Mouse (Mus musculus) lung, postnatal 0 days (tissue): ENCODE data around the gene Ramp3. TPM values are rescaled to one million over a fixed set of nuclear protein-coding genes. Genes with fewer than 3 reads are reported as not detected.

Experiments
- ATAC-seq: fragments of 200-750 bp; cut with Nextera tagmentation; 2 replicates; pipeline ENCODE4 v1.8.0; 2017; ENCODE audit warnings: moderate library complexity
- DNase-seq: peaks from one replicate; pipeline ENCODE4 v3.0.0-alpha.2; 2016; ENCODE audit warnings: low spot score
- H3K27ac ChIP-seq: fragments of 300-500 bp; sonication (generic); 2 replicates; pipeline ENCODE4 v1.5.1; 2014; ENCODE audit warnings: antibody characterized with exemption, mild to moderate bottlenecking, low read length, mixed read lengths
- H3K27me3 ChIP-seq: fragments of 300-500 bp; sonication (generic); replicated peaks from 2 replicates; pipeline ENCODE4 v1.6.1; 2014; ENCODE audit warnings: low read length, mixed read lengths; ENCODE audit not compliant: insufficient read depth
- H3K36me3 ChIP-seq: fragments of 300-500 bp; sonication (generic); 2 replicates; pipeline ENCODE4 v1.6.1; 2014; ENCODE audit warnings: low read length, mixed read lengths; ENCODE audit not compliant: insufficient read depth
- H3K4me1 ChIP-seq: fragments of 300-500 bp; sonication (generic); 2 replicates; pipeline ENCODE4 v1.6.1; 2014; ENCODE audit warnings: antibody characterized with exemption, low read depth, low read length, mixed read lengths; ENCODE audit not compliant: insufficient read depth
- H3K4me2 ChIP-seq: fragments of 300-500 bp; sonication (generic); replicated peaks from 2 replicates; pipeline ENCODE4 v1.6.1; 2014; ENCODE audit warnings: low read depth, mild to moderate bottlenecking, low read length, moderate library complexity, mixed read lengths
- H3K4me3 ChIP-seq: fragments of 300-500 bp; sonication (generic); 2 replicates; pipeline ENCODE4 v1.5.1; 2014; ENCODE audit warnings: low read depth, low read length
- H3K9ac ChIP-seq: fragments of 300-500 bp; sonication (generic); replicated peaks from 2 replicates; pipeline ENCODE4 v1.6.1; 2014; ENCODE audit warnings: low read depth, mild to moderate bottlenecking
- H3K9me3 ChIP-seq: fragments of 300-500 bp; sonication (generic); 2 replicates; pipeline ENCODE4 v1.6.1; 2016; ENCODE audit warnings: low read length, mixed read lengths
- CTCF ChIP-seq: IDR thresholded peaks from 2 replicates; pipeline ENCODE4 v1.5.1; 2016; ENCODE audit warnings: antibody characterized with exemption, mild to moderate bottlenecking
- EP300 ChIP-seq: IDR thresholded peaks from 2 replicates; pipeline ENCODE4 v1.6.1; 2016; ENCODE audit warnings: antibody characterized with exemption, mild to moderate bottlenecking, control low read depth
- WGBS: fragments of 180-500 bp; shearing (Covaris S2); extraction: QIAGEN DNeasy Blood & Tissue Kit; methylation state at CpG from one replicate; pipeline ENCODE4 v1.1.7; 2014; 5-methylcytosine and 5-hydroxymethylcytosine counted together
- polyA plus RNA-seq: library from polyadenylated mRNA; unstranded; fragments of >200 nt; fragmentation: Nextera tagmentation; extraction: Ambion mirVana; gene quantifications from 2 replicates; pipeline ENCODE4 v1.2.1, GENCODE M21; 2015

The Ramp3 gene
- polyA plus RNA-seq, 1 experiment from 2014 or later = 22.1 TPM

DNA sequence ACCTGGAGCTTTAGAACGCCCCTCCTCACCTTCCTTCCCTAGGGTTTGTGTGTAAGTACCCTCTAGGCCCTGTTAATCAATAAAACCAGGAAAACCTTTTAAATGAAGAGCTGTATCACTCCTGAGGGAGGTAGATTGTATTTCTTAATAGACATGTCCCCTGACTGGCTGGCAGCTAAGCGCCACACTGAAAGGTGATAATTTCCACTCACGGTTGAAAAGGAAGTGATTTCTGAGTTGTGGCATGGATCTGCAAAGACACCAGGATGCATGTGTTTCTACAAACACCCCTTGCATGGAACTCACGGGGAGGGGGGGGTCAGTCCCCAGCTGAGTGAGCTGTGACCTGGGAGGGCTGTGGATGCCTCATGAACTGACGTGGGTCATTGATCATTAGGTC is 47.2 kb downstream of the Ramp3 start:
- WGBS = 72% methylated on average over 5 of the region's 5 CpGs

DNA sequence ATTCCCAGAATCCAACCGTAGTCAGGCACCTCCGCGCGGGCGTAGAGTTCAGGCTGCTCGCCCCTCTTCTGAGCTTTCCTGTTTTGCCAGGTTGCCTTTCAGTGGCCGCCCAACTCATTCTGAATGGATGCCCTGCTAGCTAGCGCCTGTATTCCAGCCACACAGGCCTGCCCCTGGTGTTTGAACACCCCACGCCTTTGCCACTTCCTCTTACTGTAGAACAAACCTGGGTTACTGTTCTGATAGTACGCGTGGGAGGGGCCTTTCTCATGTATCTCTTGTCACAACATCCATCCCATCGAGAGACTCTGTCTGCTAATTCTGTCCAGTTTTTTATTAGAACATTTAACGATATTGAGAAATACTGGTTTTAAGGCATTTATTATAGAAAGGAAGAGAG is 48.5 kb downstream of the Ramp3 start:
- no peaks in the 10 kb centered on the region for H3K9me3 ChIP-seq
- H3K36me3 ChIP-seq = no peaks in the 10 kb centered on the region
- ATAC-seq = no peak
- H3K27me3 ChIP-seq = no peaks in the 10 kb centered on the region
- 91% methylated on average over 13 of the region's 13 CpGs for WGBS
- H3K4me1 ChIP-seq = no peaks in the 10 kb centered on the region
- H3K4me3 ChIP-seq = no peak overlapping the region
- H3K4me2 ChIP-seq = no peak overlapping the region
- TF ChIP-seq CTCF = no peak
- TF ChIP-seq EP300 = no peak
- DNase-seq = no peak
- H3K9ac ChIP-seq = no peak overlapping the region
- H3K27ac ChIP-seq = no peak overlapping the region

More for the DNA sequence above, 47.2 kb downstream of the Ramp3 start:
- Histone ChIP-seq H3K36me3 (no peaks in the 10 kb centered on the region), H3K4me3 (no peak overlapping the region), H3K9ac (no peak overlapping the region), H3K4me2 (no peak overlapping the region), H3K4me1 (no peaks in the 10 kb centered on the region), H3K9me3 (no peaks in the 10 kb centered on the region), H3K27me3 (no peaks in the 10 kb centered on the region), H3K27ac (no peak overlapping the region)
- TF ChIP-seq CTCF = no peak
- no peak for TF ChIP-seq EP300
- ATAC-seq (no peak), DNase-seq (no peak)

DNA sequence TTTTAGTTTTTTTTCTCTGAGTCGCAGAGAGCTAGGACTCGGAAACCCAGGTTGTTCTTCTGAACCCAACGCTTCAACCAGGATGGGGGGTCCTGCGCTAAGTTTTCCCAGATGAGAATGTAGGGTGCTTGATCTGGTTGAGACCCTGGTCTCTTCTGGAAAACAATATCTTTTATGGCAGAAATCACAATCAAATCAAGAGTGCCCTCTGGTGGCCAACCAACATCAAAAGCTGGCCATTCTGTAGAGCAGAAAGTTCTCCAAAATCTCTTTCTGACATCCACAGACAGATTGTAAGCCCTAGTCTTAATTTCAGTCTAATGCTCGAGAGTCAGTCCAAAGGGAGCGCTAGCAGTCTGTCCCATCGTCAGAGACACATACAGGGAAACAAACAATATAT is 50.1 kb downstream of the Ramp3 start:
- Histone ChIP-seq H3K36me3 (no peaks in the 10 kb centered on the region), H3K4me1 (no peaks in the 10 kb centered on the region), H3K9me3 (no peaks in the 10 kb centered on the region), H3K4me2 (no peak overlapping the region), H3K4me3 (no peak overlapping the region), H3K27ac (no peak overlapping the region), H3K9ac (no peak overlapping the region), H3K27me3 (no peaks in the 10 kb centered on the region)
- DNase-seq = no peak
- TF ChIP-seq CTCF (no peak), EP300 (no peak)
- 91% methylated on average over 7 of the region's 7 CpGs for WGBS
- no peak for ATAC-seq

DNA sequence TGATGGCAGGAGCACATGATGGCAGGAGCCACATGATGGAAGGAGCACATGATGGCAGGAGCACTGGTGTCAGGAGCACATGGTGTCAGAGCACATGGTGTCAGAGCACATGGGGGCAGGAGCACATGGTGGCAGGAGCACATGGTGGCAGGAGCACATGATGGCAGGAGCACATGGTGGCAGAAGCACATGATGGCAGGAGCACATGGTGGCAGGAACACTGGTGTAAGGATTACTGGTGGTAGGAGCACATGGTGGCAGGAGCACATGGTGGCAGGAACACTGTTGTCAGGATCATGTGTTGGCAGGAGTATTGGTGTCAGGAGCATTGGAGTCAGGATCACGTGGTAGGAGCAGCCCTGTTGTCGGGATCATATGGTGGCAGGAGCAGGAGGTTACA is 52.1 kb downstream of the Ramp3 start:
- Histone ChIP-seq H3K27me3 (no peaks in the 10 kb centered on the region), H3K4me1 (no peaks in the 10 kb centered on the region), H3K4me2 (no peak overlapping the region), H3K4me3 (no peak overlapping the region), H3K9ac (no peak overlapping the region), H3K9me3 (no peaks in the 10 kb centered on the region), H3K27ac (no peak overlapping the region), H3K36me3 (no peaks in the 10 kb centered on the region)
- ATAC-seq (no peak), DNase-seq (no peak)
- 59% methylated on average over 2 of the region's 2 CpGs for WGBS
- TF ChIP-seq CTCF (no peak), EP300 (no peak)

DNA sequence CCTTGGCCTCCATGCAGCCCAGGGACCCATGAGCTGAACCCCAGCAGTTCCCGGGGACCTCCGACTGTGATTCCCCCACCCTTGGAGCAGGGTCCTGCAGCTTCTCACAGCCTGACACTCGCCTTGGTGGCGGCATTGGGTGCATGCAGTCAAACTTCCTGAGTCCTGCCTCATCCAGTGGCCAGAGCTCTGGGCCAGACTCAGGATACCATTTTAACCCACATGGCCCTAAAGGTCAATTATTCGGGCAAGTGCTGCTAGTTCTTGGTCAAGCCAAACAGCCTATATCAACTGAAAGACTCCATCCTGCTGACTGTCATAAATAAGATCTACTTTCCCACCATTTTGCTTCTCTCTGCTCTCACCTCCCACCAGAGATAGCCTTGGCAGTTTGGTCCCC is 62.4 kb downstream of the Ramp3 start:
- ATAC-seq (no peak), DNase-seq (no peak)
- H3K4me2 ChIP-seq = no peak overlapping the region
- no peaks in the 10 kb centered on the region for H3K9me3 ChIP-seq
- no peak for TF ChIP-seq CTCF
- no peak for TF ChIP-seq EP300
- H3K4me3 ChIP-seq = no peak overlapping the region
- H3K27me3 ChIP-seq = no peaks in the 10 kb centered on the region
- 87% methylated on average over 5 of the region's 5 CpGs for WGBS
- H3K4me1 ChIP-seq = no peaks in the 10 kb centered on the region
- no peak overlapping the region for H3K9ac ChIP-seq
- H3K27ac ChIP-seq = no peak overlapping the region
- no peaks in the 10 kb centered on the region for H3K36me3 ChIP-seq

DNA sequence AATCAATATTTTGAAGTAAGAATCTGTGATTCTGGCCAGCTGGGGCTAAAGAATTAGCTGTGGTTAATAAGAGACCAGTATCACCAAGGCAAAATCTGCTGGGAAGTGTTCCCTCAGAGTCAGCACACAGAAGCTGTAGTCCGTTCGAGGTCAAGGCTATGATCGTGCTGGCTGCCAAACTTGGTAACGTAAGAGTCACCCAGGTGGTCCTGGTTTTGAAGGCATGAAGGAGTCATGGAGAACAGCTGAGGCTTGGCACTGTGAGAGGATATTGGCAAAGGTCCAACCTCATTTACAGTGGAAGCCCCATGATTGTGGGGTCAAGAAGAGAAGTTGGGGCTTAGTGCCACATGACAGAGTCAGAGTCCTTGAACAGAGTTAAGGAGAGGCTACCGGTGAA is 68.6 kb downstream of the Ramp3 start:
- Histone ChIP-seq H3K4me1 (no peaks in the 10 kb centered on the region), H3K4me3 (no peak overlapping the region), H3K9me3 (no peaks in the 10 kb centered on the region), H3K27ac (no peak overlapping the region), H3K27me3 (no peaks in the 10 kb centered on the region), H3K9ac (no peak overlapping the region), H3K4me2 (no peak overlapping the region), H3K36me3 (no peaks in the 10 kb centered on the region)
- no peak for TF ChIP-seq EP300
- no peak for TF ChIP-seq CTCF
- 85% methylated on average over 5 of the region's 5 CpGs for WGBS
- DNase-seq = no peak
- no peak for ATAC-seq

Other genes starting within 250 kb of the Ramp3 start
- 3,011 and 3,180 TPM in 2 replicates for gene Ppia, start 243.1 kb upstream of the Ramp3 start, polyA plus RNA-seq
- 259 and 268 TPM in 2 replicates for gene H2afv, start 214.1 kb upstream of the Ramp3 start, polyA plus RNA-seq
- gene Purb, start 182.6 kb upstream of the Ramp3 start, polyA plus RNA-seq = 21.4 and 25.5 TPM in 2 replicates
- gene Myo1g, start 137.6 kb upstream of the Ramp3 start, polyA plus RNA-seq = 5.7 and 6.2 TPM in 2 replicates
- gene Ccm2, start 111.6 kb upstream of the Ramp3 start, polyA plus RNA-seq = 58.7 and 62.4 TPM in 2 replicates
- 1.8 and 3.2 TPM in 2 replicates for gene Nacad, start 52.5 kb upstream of the Ramp3 start, polyA plus RNA-seq
- gene Tbrg4, start 32.5 kb upstream of the Ramp3 start, polyA plus RNA-seq = 10.8 and 10.9 TPM in 2 replicates
- 27.6 TPM in 1 of 2 replicates, not detected in the other for gene Wap, start 19.9 kb upstream of the Ramp3 start, polyA plus RNA-seq
- gene Gm11983, start 179.1 kb downstream of the Ramp3 start, polyA plus RNA-seq = not detected in 2 replicates